28 mouse cellular contexts compared by ENCODE assay signal in the genomic region with DNA sequence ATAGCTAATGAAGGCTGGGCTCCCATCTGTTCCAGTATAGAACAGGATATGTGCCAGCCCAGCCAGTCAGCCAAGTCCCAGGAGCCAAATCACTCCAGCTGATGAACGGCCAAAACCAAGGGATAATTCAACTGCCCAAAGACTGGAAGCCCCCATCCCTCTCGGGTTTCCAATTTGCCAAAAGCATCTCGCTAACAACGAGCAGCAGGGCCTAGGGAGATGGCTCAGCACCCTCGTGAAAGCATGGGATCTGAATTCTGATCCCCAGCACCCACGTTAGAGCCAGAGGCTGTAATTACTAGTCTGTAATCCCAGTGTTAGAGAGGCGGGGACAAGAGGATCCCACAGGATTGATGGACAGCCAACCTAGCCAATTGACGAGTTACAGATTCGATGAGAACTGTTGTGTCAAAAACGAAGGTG. TPM values are rescaled to one million over a fixed set of nuclear protein-coding genes. Genes with fewer than 3 reads are reported as not detected.
DNase-seq lines count a peak whose midpoint lies in the region; ATAC-seq and TF ChIP-seq lines count a peak whose summit lies in the region.
"Had no signal": no experiment of that assay in that cellular context is flagged by ENCODE, and none has a peak within 500 bp of the region (broad histone marks: within the 10 kb centered on the region; RNA-seq: fewer than 3 reads in every experiment).

No protein-coding gene starts in this region.

- WGBS in forebrain, embryonic 15.5 days, result 50% methylated on average over 10 of the region's 10 CpGs
- 78% methylated on average over 10 of the region's 10 CpGs for WGBS in forebrain, embryonic 10.5 days

- intact Hi-C loops in left cerebral cortex, postnatal 4 days (cut with DNase I), result no loop called here

- TF ChIP-seq CTCF in brain, embryonic 14.5 days (IDR thresholded peaks at IDR 0.05; ENCODE audit: borderline replicate concordance, extremely low read depth, insufficient read depth, insufficient read length), result no peak

- peak overlapping the region; percentile 42 for H3K27ac ChIP-seq in forebrain, embryonic 15.5 days (replicated peaks)
- H3K27ac ChIP-seq in forebrain, embryonic 10.5 days, result no peak overlapping the region
- H3K27ac ChIP-seq: embryonic facial prominence, embryonic 15.5 days; gastrocnemius, adult 2 months; hindbrain, embryonic 10.5 days; intestine, embryonic 15.5 days had no signal

- ATAC-seq in forebrain, embryonic 15.5 days (replicated peaks), result peak; percentile 59
- ATAC-seq: activated CD4-positive, CD25-positive, alpha-beta regulatory T cell, adult 4 months; CD4-positive, CD25-positive, alpha-beta regulatory T cell, adult 4 months; intestine, embryonic 15.5 days; Patski had no signal

- no peak for TF ChIP-seq POLR2A in brain, embryonic 14.5 days (IDR thresholded peaks at IDR 0.05; ENCODE audit: borderline replicate concordance, extremely low read depth, insufficient read depth, insufficient read length, poor library complexity, severe bottlenecking)

- no peaks in the 10 kb centered on the region for H3K27me3 ChIP-seq in forebrain, embryonic 15.5 days
- H3K27me3 ChIP-seq in forebrain, embryonic 10.5 days (ENCODE audit: poor library complexity, severe bottlenecking), result no peaks in the 10 kb centered on the region
- H3K27me3 ChIP-seq: embryonic facial prominence, embryonic 15.5 days; intestine, embryonic 15.5 days; Patski had no signal

- no peak overlapping the region for H3K9ac ChIP-seq in forebrain, embryonic 15.5 days (replicated peaks)
- H3K9ac ChIP-seq: embryonic facial prominence, embryonic 15.5 days; heart, embryonic 12.5 days; intestine, embryonic 15.5 days had no signal

- DNase-seq in cerebellum, postnatal 10 days, result peak; percentile 86 to 89
- DNase-seq in cerebellum, adult 11-12 months, result no peak
- no peak for DNase-seq in forebrain, embryonic 10.5 days (ENCODE audit: extremely low spot score, low spot score)
- DNase-seq in left cerebral cortex, postnatal 4 days, result peak; percentile 80
- no peak for DNase-seq in left cerebral cortex, adult 8-10 months (ENCODE audit: low spot score in 2 of 2)
- DNase-seq in brain, embryonic 14.5 days (ENCODE audit: low read depth), result peak; percentile 85
- no peak for DNase-seq in thymus, postnatal 14 days
- DNase-seq: adrenal gland, adult 2 months; adrenal gland, postnatal 25 days; B cell, adult 2 months; cerebellum, adult 11 months; cerebellum, adult 9-11 months; embryo, embryonic 11 days; gastrocnemius, adult 2 months; gastrocnemius, postnatal 25 days; kidney, adult 18-20 months had no signal

- H3K9me3 ChIP-seq in forebrain, embryonic 15.5 days, result no peaks in the 10 kb centered on the region
- H3K9me3 ChIP-seq in forebrain, embryonic 10.5 days, result peaks cover 6% of the 10 kb centered on the region; the same call in 1 of the 2 replicates
- H3K9me3 ChIP-seq: embryonic facial prominence, embryonic 15.5 days; intestine, embryonic 15.5 days had no signal

- peaks cover 6% of the 10 kb centered on the region; the same call in 1 of the 2 replicates for H3K4me1 ChIP-seq in forebrain, embryonic 15.5 days
- H3K4me1 ChIP-seq in forebrain, embryonic 10.5 days, result no peaks in the 10 kb centered on the region
- H3K4me1 ChIP-seq: embryonic facial prominence, embryonic 15.5 days; heart, embryonic 12.5 days; intestine, embryonic 15.5 days had no signal

- no peak overlapping the region for H3K4me2 ChIP-seq in forebrain, embryonic 15.5 days (replicated peaks)
- H3K4me2 ChIP-seq: embryonic facial prominence, embryonic 15.5 days; heart, embryonic 12.5 days; intestine, embryonic 15.5 days had no signal

- no peak overlapping the region for H3K4me3 ChIP-seq in forebrain, embryonic 15.5 days
- no peak overlapping the region for H3K4me3 ChIP-seq in forebrain, embryonic 10.5 days
- H3K4me3 ChIP-seq: embryonic facial prominence, embryonic 15.5 days; erythroblast, embryonic 14.5 days; gastrocnemius, adult 2 months; heart, embryonic 12.5 days; hindbrain, embryonic 10.5 days; intestine, embryonic 15.5 days had no signal

- H3K36me3 ChIP-seq in forebrain, embryonic 15.5 days, result no peaks in the 10 kb centered on the region
- H3K36me3 ChIP-seq in forebrain, embryonic 10.5 days (replicated peaks), result 0 out of 2 replicates have a peak, but pooled peaks cover 2% of the 10 kb centered on the region
- H3K36me3 ChIP-seq: embryonic facial prominence, embryonic 15.5 days; G1E; heart, embryonic 12.5 days; intestine, embryonic 15.5 days had no signal

RNA-seq across cellular contexts. Expression of gene Cog1, which starts 14.3 kb away (rescaled TPM):
- 36.9 and 37.6 TPM in 2 replicates for polyA plus RNA-seq in forebrain, embryonic 15.5 days (2015; fragmentation: Nextera tagmentation; extraction: Ambion mirVana)
- 24.4 and 24.6 TPM in 2 replicates for polyA plus RNA-seq in forebrain, embryonic 10.5 days (2016; fragmentation: Nextera tagmentation; extraction: Ambion mirVana)
- 10 to 100 TPM; 36.2 to 36.4 TPM for total RNA-seq in left cerebral cortex, postnatal 4 days (2021)
- 10 to 100 TPM; 42.7 to 51.9 (median 47.0) TPM for total RNA-seq in left cerebral cortex, adult 8-10 months (2022)
- 53.0 and 59.8 TPM in 2 replicates for polyA plus RNA-seq in brain, embryonic 14.5 days (2012; rRNA removed)

RNA-seq across cellular contexts. Expression of gene Slc39a11, which starts 15.2 kb away (rescaled TPM):
- 39.6 and 42.2 TPM in 2 replicates for polyA plus RNA-seq in forebrain, embryonic 15.5 days (2015; fragmentation: Nextera tagmentation; extraction: Ambion mirVana)
- 18.4 and 19.8 TPM in 2 replicates for polyA plus RNA-seq in forebrain, embryonic 10.5 days (2016; fragmentation: Nextera tagmentation; extraction: Ambion mirVana)
- total RNA-seq in left cerebral cortex, postnatal 4 days (2021), result 10 to 100 TPM; 23.5 to 26.1 TPM
- total RNA-seq in left cerebral cortex, adult 8-10 months (2022), result 10 to 100 TPM; 14.6 to 16.7 (median 16.2) TPM
- polyA plus RNA-seq in brain, embryonic 14.5 days (2012; rRNA removed), result 22.1 and 24.3 TPM in 2 replicates

RNA-seq across cellular contexts. Expression of gene Sstr2, which starts 15.6 kb away (rescaled TPM):
- polyA plus RNA-seq in forebrain, embryonic 15.5 days (2015; fragmentation: Nextera tagmentation; extraction: Ambion mirVana), result 85.6 and 102 TPM in 2 replicates
- polyA plus RNA-seq in forebrain, embryonic 10.5 days (2016; fragmentation: Nextera tagmentation; extraction: Ambion mirVana), result 2.7 and 4.1 TPM in 2 replicates
- total RNA-seq in left cerebral cortex, postnatal 4 days (2021), result 10 to 100 TPM; 21.2 to 23.0 TPM
- total RNA-seq in left cerebral cortex, adult 8-10 months (2022), result 10 to 100 TPM; 26.8 to 31.0 (median 29.2) TPM
- polyA plus RNA-seq in brain, embryonic 14.5 days (2012; rRNA removed), result 29.0 and 67.3 TPM in 2 replicates
- total RNA-seq: gastrocnemius, adult 2 months; gastrocnemius, postnatal 25 days; heart, adult 8-10 months; heart, postnatal 25 days had no signal
- polyA plus RNA-seq: activated CD4-positive, CD25-positive, alpha-beta regulatory T cell, adult 4 months; erythroblast, embryonic 14.5 days; G1E had no signal

RNA-seq across cellular contexts. Expression of gene Fam104a, which starts 49.2 kb away (rescaled TPM):
- polyA plus RNA-seq in forebrain, embryonic 15.5 days (2015; fragmentation: Nextera tagmentation; extraction: Ambion mirVana), result 47.1 and 47.2 TPM in 2 replicates
- polyA plus RNA-seq in forebrain, embryonic 10.5 days (2016; fragmentation: Nextera tagmentation; extraction: Ambion mirVana), result 55.1 and 56.6 TPM in 2 replicates
- 10 to 100 TPM; 28.1 to 29.3 TPM for total RNA-seq in left cerebral cortex, postnatal 4 days (2021)
- total RNA-seq in left cerebral cortex, adult 8-10 months (2022), result 10 to 100 TPM; 27.9 to 31.5 (median 29.3) TPM
- 30.2 and 37.4 TPM in 2 replicates for polyA plus RNA-seq in brain, embryonic 14.5 days (2012; rRNA removed)

RNA-seq across cellular contexts. Expression of gene D11Wsu47e, which starts 49.5 kb away (rescaled TPM):
- polyA plus RNA-seq in forebrain, embryonic 15.5 days (2015; fragmentation: Nextera tagmentation; extraction: Ambion mirVana), result 25.2 and 27.6 TPM in 2 replicates
- 23.8 and 26.1 TPM in 2 replicates for polyA plus RNA-seq in forebrain, embryonic 10.5 days (2016; fragmentation: Nextera tagmentation; extraction: Ambion mirVana)
- total RNA-seq in left cerebral cortex, postnatal 4 days (2021), result 10 to 100 TPM; 19.2 to 19.4 TPM
- total RNA-seq in left cerebral cortex, adult 8-10 months (2022), result 10 to 100 TPM; 11.4 to 15.4 (median 12.8) TPM
- 31.4 and 34.3 TPM in 2 replicates for polyA plus RNA-seq in brain, embryonic 14.5 days (2012; rRNA removed)

Comparison
In these comparisons a context has a peak if more than half of its experiments do, and no peak if none do; other contexts are left out.
1. DNase-seq: peak in cerebellum, postnatal 10 days (2 of 2), left cerebral cortex, postnatal 4 days (single experiment) and brain, embryonic 14.5 days (single experiment); none in cerebellum, adult 11-12 months (single experiment), forebrain, embryonic 10.5 days (single experiment), left cerebral cortex, adult 8-10 months (0 of 2) and thymus, postnatal 14 days (single experiment).